Mouse (Mus musculus) neural tube, embryonic 14.5 days (tissue): ENCODE measurements around the gene Babam2. TPM values are rescaled to one million over a fixed set of nuclear protein-coding genes. Genes with fewer than 3 reads are reported as not detected.
"Not testable (repeated sequence)": the region's sequence is repeated elsewhere in the genome, so short reads cannot be mapped to it uniquely, and the experiment has no call there.

ENCODE experiments used
- ATAC-seq: fragments of 200-750 bp; cut with Nextera tagmentation; 2 replicates; pipeline ENCODE4 v1.8.0; 2017; ENCODE audit warnings: low read depth, mild to moderate bottlenecking, moderate TSS enrichment, moderate library complexity
- H3K27ac ChIP-seq: fragments of 300-500 bp; sonication (generic); 2 replicates; pipeline ENCODE4 v1.5.1; 2014; ENCODE audit warnings: low read depth, mild to moderate bottlenecking, control low read depth, low read length, moderate library complexity, mixed read lengths
- H3K27me3 ChIP-seq: fragments of 300-500 bp; sonication (generic); 2 replicates; pipeline ENCODE4 v1.6.1; 2014; ENCODE audit warnings: low read length; ENCODE audit not compliant: control insufficient read depth, insufficient read depth
- H3K36me3 ChIP-seq: fragments of 300-500 bp; sonication (generic); 2 replicates; pipeline ENCODE4 v1.6.1; 2014; ENCODE audit warnings: low read length, mixed read lengths; ENCODE audit not compliant: control insufficient read depth, insufficient read depth
- H3K4me1 ChIP-seq: fragments of 300-500 bp; sonication (generic); 2 replicates; pipeline ENCODE4 v1.6.1; 2014; ENCODE audit warnings: low read length; ENCODE audit not compliant: control insufficient read depth, insufficient read depth
- H3K4me2 ChIP-seq: fragments of 300-500 bp; sonication (generic); 2 replicates; pipeline ENCODE4 v1.6.1; 2014; ENCODE audit warnings: mild to moderate bottlenecking, low read depth, low read length, control low read depth
- H3K4me3 ChIP-seq: fragments of 300-500 bp; sonication (generic); 2 replicates; pipeline ENCODE4 v1.5.1; 2014; ENCODE audit warnings: low read depth, low read length, control low read depth, mixed read lengths
- H3K9ac ChIP-seq: fragments of 300-500 bp; sonication (generic); replicated peaks from 2 replicates; pipeline ENCODE4 v1.6.1; 2014; ENCODE audit warnings: low read depth, mild to moderate bottlenecking, control low read depth, low read length, mixed read lengths
- H3K9me3 ChIP-seq: fragments of 300-500 bp; sonication (generic); 2 replicates; pipeline ENCODE4 v1.6.1; 2016; ENCODE audit warnings: low read length; ENCODE audit not compliant: control insufficient read depth
- WGBS: fragments of 180-500 bp; shearing (Covaris S2); extraction: QIAGEN DNeasy Blood & Tissue Kit; methylation state at CpG from one replicate; pipeline ENCODE4 v1.1.7; 2014; 5-methylcytosine and 5-hydroxymethylcytosine counted together
- polyA plus RNA-seq: library from polyadenylated mRNA; unstranded; fragments of >200 nt; fragmentation: Nextera tagmentation; extraction: Ambion mirVana; gene quantifications from 2 replicates; pipeline ENCODE4 v1.2.1, GENCODE M21; 2014

The Babam2 gene
- polyA plus RNA-seq, 1 experiment from 2014 or later, result 43.5 TPM

DNA sequence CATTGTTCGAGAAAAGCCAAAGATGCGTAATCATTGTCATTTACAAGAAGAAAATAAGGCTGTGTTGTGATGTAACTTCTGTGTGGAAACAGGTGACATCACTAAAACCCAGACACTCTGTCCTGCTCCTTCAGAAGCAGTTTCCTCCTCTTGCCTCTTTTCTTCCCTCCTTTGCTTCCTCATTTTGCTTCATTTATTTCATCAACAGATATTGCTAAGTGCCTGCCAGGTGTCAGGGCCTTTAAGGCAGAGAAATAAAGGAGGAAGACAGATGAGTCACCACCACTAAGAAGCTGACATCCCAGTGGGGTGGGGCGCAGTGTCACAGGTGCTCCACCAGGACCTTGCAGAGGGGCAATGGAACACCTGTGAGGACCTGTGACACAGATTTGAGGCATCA lies 258.9 kb downstream of the Babam2 start:
- no peak overlapping the region for H3K4me3 ChIP-seq
- H3K27me3 ChIP-seq, result no peaks in the 10 kb centered on the region
- H3K9ac ChIP-seq, result no peak overlapping the region
- no peaks in the 10 kb centered on the region for H3K4me1 ChIP-seq
- no peaks in the 10 kb centered on the region for H3K9me3 ChIP-seq
- no peak overlapping the region for H3K4me2 ChIP-seq
- 96% methylated on average over 3 of the region's 3 CpGs for WGBS
- H3K36me3 ChIP-seq, result no peaks in the 10 kb centered on the region
- no peak overlapping the region for H3K27ac ChIP-seq
- no peak for ATAC-seq

DNA sequence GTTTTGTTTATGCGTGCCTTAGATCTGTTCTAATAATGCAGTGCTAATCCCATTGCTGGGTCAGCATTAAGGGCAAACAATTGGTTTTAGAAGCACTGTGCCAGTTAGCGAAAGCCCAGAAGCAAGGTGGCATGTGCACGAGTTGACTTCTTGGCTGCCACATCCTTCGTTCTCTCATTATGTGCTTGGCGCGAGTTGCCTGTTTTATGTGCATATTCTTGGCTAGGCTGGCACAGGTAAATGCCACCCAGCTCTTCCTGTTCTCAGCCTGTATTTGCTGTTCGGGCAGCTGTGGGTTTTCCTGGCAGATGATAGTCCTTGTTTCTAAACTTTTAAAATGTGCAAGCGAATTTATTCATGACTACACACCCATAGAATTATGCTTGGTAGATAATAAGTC lies 262.4 kb downstream of the Babam2 start:
- H3K4me2 ChIP-seq, result no peak overlapping the region
- H3K9me3 ChIP-seq, result no peaks in the 10 kb centered on the region
- no peaks in the 10 kb centered on the region for H3K4me1 ChIP-seq
- H3K27me3 ChIP-seq, result no peaks in the 10 kb centered on the region
- no peaks in the 10 kb centered on the region for H3K36me3 ChIP-seq
- H3K4me3 ChIP-seq, result no peak overlapping the region
- 85% methylated on average over 8 of the region's 8 CpGs for WGBS
- no peak for ATAC-seq
- H3K9ac ChIP-seq, result no peak overlapping the region
- no peak overlapping the region for H3K27ac ChIP-seq

DNA sequence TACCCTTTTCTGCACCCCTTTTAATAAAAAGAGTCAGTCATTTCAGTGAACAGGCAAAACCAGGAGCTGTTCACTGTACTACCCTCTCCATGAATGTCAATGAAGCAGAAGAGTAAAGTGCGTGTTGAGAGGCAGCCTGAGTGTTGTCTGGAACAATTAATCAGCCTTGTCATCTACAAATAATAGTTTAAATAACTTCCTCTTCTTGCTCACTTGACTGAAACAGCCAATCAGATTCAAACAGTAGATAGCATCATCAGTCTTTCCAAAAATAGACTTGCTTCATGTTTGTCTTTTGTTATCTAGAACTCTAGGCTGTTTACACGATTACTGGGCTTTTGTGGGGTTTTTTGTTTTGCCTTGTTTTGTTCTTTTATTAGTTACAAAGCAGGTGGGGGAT lies 263.9 kb downstream of the Babam2 start:
- no peak for ATAC-seq
- Histone ChIP-seq H3K27me3 (no peaks in the 10 kb centered on the region), H3K4me3 (no peak overlapping the region), H3K4me2 (no peak overlapping the region), H3K36me3 (no peaks in the 10 kb centered on the region), H3K9ac (no peak overlapping the region), H3K27ac (no peak overlapping the region), H3K4me1 (no peaks in the 10 kb centered on the region), H3K9me3 (no peaks in the 10 kb centered on the region)
- 60% methylated on average over 2 of the region's 2 CpGs for WGBS

DNA sequence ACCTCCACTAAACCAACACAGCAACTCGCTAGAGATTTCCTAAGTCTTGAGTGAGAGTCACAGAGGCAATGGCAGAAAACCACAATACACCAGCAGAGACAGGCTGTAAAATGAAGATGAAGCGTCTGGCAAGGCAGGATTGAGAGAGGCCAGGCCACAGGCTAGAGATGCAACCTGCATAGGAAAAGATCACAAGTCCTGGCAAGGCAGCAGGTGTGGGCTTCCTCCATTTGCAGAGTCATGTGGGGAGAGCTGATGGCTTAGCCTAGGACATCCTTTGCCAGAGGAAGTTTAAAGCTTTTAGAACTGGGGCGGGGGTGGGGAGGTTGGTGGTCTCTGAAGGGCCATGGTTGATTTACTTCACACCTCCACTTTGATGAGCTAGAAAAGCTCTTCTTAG lies 264.9 kb downstream of the Babam2 start:
- Histone ChIP-seq H3K36me3 (no peaks in the 10 kb centered on the region), H3K4me3 (no peak overlapping the region), H3K9ac (no peak overlapping the region), H3K27me3 (no peaks in the 10 kb centered on the region), H3K9me3 (no peaks in the 10 kb centered on the region), H3K4me2 (no peak overlapping the region), H3K4me1 (no peaks in the 10 kb centered on the region), H3K27ac (no peak overlapping the region)
- WGBS, result 65% methylated on average over 3 of the region's 3 CpGs
- ATAC-seq, result no peak

DNA sequence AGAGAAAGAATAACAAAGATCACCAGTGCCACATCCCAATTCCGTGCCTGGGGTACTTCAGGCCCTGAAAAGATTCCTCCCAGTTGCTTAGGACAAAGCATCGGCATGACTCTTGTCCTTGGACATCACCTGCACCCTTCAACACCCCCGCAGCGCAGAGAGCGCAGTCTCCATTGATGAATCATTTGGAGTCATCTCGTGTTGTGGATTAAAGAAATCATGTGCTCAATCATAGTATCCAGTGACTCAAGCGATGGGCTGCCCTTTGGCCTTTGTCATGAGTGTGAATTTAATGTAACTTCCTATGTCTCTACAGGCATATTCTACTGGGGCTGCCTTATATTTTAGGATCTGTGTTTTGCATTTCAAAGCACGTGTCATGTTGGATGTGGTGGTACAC lies 265.9 kb downstream of the Babam2 start:
- no peak overlapping the region for H3K4me3 ChIP-seq
- 88% methylated on average over 8 of the region's 8 CpGs for WGBS
- H3K4me2 ChIP-seq, result no peak overlapping the region

DNA sequence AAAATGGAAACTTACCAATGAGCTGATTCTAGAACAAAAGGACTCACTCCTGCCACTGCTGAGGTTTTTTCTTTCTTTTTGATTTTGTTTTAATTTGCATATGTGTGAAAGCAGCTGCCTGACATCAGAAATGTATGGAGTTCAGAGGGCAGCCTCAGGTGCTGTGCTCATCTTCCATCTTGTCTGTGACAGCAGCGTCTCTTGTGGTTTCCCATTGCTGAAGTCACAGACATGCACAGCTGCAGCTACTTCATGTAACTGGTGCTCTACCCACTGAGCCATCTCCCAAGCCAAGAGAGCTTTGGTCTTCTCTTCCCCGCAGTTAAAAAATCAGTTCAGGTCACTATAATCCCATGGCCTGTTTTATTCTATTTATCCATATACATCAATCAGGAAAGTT lies 266.4 kb downstream of the Babam2 start:
- WGBS, result 83% methylated on average over 2 of the region's 2 CpGs
- ATAC-seq, result no peak
- no peaks in the 10 kb centered on the region for H3K9me3 ChIP-seq

More for the DNA sequence above, 265.9 kb downstream of the Babam2 start:
- no peak overlapping the region for H3K27ac ChIP-seq
- H3K9ac ChIP-seq, result no peak overlapping the region
- no peaks in the 10 kb centered on the region for H3K27me3 ChIP-seq
- no peak for ATAC-seq
- H3K4me1 ChIP-seq, result no peaks in the 10 kb centered on the region
- no peaks in the 10 kb centered on the region for H3K9me3 ChIP-seq
- H3K36me3 ChIP-seq, result no peaks in the 10 kb centered on the region

DNA sequence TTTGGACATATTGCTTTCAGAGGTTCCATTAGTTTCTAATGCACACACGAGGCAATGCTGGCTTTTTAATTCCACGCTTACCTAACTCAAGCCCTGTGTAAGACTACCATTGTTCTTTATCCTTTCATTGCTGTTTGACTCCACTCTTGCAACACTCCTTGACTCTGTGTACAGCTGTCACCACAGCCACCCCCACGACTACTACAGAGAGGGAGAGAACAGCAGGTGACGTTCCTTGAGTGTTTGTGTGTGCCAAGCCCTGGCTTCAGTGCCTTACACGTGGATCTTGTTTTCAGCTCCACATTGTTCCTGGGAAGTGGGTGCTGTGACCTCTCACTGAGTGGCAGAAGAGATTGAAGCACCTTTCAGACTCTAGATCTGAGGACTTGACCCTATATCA lies 269.3 kb downstream of the Babam2 start:
- 79% methylated on average over 5 of the region's 5 CpGs for WGBS
- ATAC-seq, result no peak

More for the DNA sequence above, 266.4 kb downstream of the Babam2 start:
- no peaks in the 10 kb centered on the region for H3K36me3 ChIP-seq
- H3K4me1 ChIP-seq, result no peaks in the 10 kb centered on the region
- H3K27ac ChIP-seq, result no peak overlapping the region
- H3K27me3 ChIP-seq, result no peaks in the 10 kb centered on the region
- H3K4me3 ChIP-seq, result no peak overlapping the region
- H3K9ac ChIP-seq, result no peak overlapping the region
- H3K4me2 ChIP-seq, result no peak overlapping the region

DNA sequence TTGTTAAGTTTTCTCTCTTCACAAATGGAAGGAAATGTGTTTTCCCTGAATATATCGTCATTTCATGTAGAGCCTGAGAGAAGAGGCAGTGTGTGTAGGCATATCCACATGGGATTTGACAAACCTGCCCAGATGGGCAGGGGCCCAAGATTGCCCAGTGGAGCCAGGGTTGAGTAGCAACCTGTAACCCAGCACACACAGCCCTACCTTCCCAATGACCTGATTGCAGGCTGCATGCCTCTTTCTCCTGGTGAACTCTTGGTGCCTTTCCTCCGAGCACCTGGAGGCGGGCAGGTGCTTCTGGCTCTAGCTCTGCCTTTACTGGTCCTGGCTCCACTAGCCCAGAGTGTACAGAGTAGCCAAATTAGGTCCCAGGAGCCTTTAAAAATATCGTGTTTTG lies 270.0 kb downstream of the Babam2 start:
- no peak overlapping the region for H3K4me3 ChIP-seq
- WGBS, result 90% methylated on average over 4 of the region's 4 CpGs
- H3K27ac ChIP-seq, result no peak overlapping the region
- H3K9ac ChIP-seq, result no peak overlapping the region
- no peaks in the 10 kb centered on the region for H3K9me3 ChIP-seq
- H3K36me3 ChIP-seq, result no peaks in the 10 kb centered on the region
- no peaks in the 10 kb centered on the region for H3K27me3 ChIP-seq
- no peak for ATAC-seq
- no peak overlapping the region for H3K4me2 ChIP-seq
- H3K4me1 ChIP-seq, result no peaks in the 10 kb centered on the region

More for the DNA sequence above, 269.3 kb downstream of the Babam2 start:
- Histone ChIP-seq H3K27me3 (no peaks in the 10 kb centered on the region), H3K9ac (no peak overlapping the region), H3K4me2 (no peak overlapping the region), H3K4me1 (no peaks in the 10 kb centered on the region), H3K4me3 (no peak overlapping the region), H3K27ac (no peak overlapping the region), H3K9me3 (no peaks in the 10 kb centered on the region), H3K36me3 (no peaks in the 10 kb centered on the region)

DNA sequence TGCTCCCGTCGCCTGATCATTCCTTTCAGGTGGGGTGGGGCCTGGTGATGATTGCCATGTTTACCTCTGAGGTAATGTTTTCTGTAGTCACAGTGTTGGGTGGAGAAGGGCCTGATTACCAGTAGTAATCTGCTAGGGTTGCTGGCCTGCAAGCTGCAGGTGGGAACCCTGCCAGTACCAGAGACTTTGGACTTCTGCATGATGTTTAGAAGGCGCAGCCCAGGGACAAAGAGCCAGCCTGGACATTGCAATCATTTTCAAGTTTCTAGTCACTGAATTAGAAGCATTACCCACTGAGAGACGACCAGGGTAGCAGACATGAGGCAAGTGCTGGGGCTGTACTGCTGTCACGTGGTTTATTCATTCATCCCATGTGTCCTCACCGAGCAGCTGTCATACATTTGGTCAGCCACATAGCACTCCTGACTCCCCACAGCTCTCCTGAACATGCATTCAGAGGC lies 270.6 kb downstream of the Babam2 start:
- 80% methylated on average over 6 of the region's 6 CpGs for WGBS
- Histone ChIP-seq H3K27me3 (no peaks in the 10 kb centered on the region), H3K36me3 (no peaks in the 10 kb centered on the region), H3K4me1 (no peaks in the 10 kb centered on the region), H3K9ac (no peak overlapping the region), H3K9me3 (no peaks in the 10 kb centered on the region), H3K4me2 (no peak overlapping the region), H3K4me3 (no peak overlapping the region), H3K27ac (no peak overlapping the region)
- no peak for ATAC-seq

DNA sequence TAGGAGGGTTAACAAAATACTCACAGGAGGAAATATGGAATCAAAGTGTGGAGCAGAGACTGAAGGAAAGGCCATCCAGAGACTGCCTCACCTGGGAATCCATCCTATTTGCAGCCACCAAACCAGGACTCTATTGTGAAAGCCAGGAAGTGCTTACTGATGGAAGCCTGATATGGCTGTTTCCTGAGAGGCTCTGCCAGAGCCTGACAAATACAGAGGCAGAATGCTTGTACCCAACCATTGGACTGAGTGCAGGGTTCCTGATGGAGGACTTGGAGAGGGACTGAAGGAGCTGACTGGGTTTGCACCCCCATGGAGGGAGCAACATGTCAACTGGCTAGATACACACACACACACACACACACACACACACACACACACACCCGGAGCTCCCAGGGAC lies 274.9 kb downstream of the Babam2 start:
- H3K27me3 ChIP-seq, ATAC-seq: not testable (repeated sequence)
- WGBS, result 67% methylated on average over 1 of the region's 1 CpGs

More for the DNA sequence above, 274.9 kb downstream of the Babam2 start:
- not testable (repeated sequence) for H3K9ac ChIP-seq, H3K27ac ChIP-seq, H3K4me2 ChIP-seq, H3K9me3 ChIP-seq, H3K4me1 ChIP-seq, H3K4me3 ChIP-seq, H3K36me3 ChIP-seq
